Mouse (Mus musculus): ENCODE data around the gene Gpc6. TPM values are rescaled to one million over a fixed set of nuclear protein-coding genes. Genes with fewer than 3 reads are reported as not detected.

Gene Gpc6
- polyA plus RNA-seq, 1 experiment from 2014 or later = 28.6 TPM

DNA sequence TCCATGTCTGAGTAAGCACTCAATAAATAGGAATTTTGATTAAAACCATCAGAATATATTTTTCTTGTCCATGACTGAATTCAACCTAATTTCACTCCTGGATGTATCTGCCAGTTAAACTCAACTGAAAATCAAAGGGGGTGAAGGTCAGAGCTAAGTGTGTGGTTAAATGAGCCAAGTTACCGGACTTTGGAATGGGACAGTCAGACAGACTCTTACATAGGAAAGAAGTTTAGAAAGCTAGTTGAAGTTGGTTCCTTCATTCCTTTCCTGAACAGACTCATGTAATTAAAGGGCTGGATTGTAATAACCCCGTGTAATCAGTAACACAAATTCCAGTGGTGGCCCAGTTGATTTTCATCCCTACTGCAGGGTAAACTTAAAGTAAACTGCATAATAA lies 595.6 kb downstream of the Gpc6 start:
- Histone ChIP-seq H3K9ac (no peak overlapping the region), H3K4me2 (no peak overlapping the region), H3K36me3 (no peaks in the 10 kb centered on the region), H3K9me3 (no peaks in the 10 kb centered on the region), H3K27ac (no peak overlapping the region), H3K27me3 (no peaks in the 10 kb centered on the region), H3K4me1 (no peaks in the 10 kb centered on the region), H3K4me3 (no peak overlapping the region)
- WGBS = 81% methylated on average over 2 of the region's 2 CpGs
- ATAC-seq (ENCODE audit: borderline replicate concordance, extremely low read depth, low FRiP score, low TSS enrichment) = no peak

DNA sequence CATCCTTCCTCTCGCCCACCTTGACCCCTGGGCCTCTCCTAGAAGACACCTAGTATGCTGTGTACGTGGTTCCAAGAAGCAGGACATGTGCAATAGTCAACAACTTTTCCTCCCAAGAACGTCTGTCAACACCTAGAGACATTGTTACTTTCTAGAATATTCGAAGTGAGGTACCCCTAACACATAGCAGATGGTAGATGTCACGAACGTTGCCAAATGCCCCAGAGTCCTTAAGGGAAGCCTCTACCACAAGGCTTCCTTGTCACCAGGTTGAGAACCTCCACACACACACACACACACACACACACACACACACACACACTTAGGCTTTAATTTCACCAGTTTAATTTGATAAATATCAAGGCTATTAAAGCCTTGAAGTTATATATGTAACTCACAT lies 600.0 kb downstream of the Gpc6 start:
- Histone ChIP-seq H3K27me3 (no peaks in the 10 kb centered on the region), H3K9me3 (no peaks in the 10 kb centered on the region), H3K9ac (no peak overlapping the region), H3K27ac (no peak overlapping the region), H3K4me3 (no peak overlapping the region), H3K36me3 (no peaks in the 10 kb centered on the region), H3K4me2 (no peak overlapping the region), H3K4me1 (no peaks in the 10 kb centered on the region)
- ATAC-seq (ENCODE audit: borderline replicate concordance, extremely low read depth, low FRiP score, low TSS enrichment) = no peak
- WGBS = 56% methylated on average over 6 of the region's 6 CpGs

DNA sequence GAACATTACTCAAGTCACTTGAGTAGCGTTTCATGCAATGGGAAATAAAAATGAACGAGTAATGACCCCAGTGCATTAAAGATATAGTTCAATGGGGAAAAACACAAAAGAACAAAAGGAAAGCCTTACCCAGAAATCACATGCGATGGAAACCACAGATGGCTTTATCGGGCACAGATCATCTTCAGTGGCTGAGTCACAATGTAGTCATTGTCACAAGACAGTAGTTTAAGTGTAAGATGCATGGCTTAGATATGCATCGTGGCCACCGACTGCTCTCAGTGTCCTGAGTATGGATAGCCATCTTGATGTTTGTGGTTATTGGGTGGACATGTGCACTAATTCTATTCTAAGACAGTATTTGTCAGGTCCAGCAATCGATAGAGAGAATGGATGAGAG lies 601.9 kb downstream of the Gpc6 start:
- no peaks in the 10 kb centered on the region for H3K36me3 ChIP-seq
- no peak overlapping the region for H3K9ac ChIP-seq
- H3K27me3 ChIP-seq = no peaks in the 10 kb centered on the region
- H3K4me2 ChIP-seq = no peak overlapping the region
- H3K27ac ChIP-seq = no peak overlapping the region
- no peak overlapping the region for H3K4me3 ChIP-seq
- WGBS = 92% methylated on average over 7 of the region's 7 CpGs
- ATAC-seq (ENCODE audit: borderline replicate concordance, extremely low read depth, low FRiP score, low TSS enrichment) = no peak
- H3K9me3 ChIP-seq = no peaks in the 10 kb centered on the region
- H3K4me1 ChIP-seq = no peaks in the 10 kb centered on the region

DNA sequence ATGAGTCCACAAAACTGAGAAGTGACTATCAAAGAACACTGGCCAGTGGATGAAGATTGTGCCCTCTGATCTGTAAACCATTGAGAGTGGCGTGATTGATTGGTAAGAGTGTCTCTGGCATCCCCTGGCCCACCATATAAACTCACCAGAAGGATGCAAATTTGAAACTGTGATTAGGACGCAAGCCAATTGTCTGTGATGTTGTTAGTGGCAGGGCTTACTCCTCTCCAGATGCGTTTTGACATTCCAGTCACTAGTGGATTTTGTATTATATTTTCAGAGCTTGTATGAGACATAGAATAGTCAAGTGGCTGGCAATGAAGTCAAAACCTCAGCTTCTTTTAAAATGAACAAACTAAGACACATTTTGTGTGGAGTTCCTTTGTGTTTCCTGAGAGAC lies 604.3 kb downstream of the Gpc6 start:
- H3K9ac ChIP-seq = no peak overlapping the region
- H3K27ac ChIP-seq = no peak overlapping the region
- no peak overlapping the region for H3K4me2 ChIP-seq
- 67% methylated on average over 3 of the region's 3 CpGs for WGBS
- no peaks in the 10 kb centered on the region for H3K27me3 ChIP-seq
- H3K36me3 ChIP-seq = no peaks in the 10 kb centered on the region
- no peak overlapping the region for H3K4me3 ChIP-seq
- no peaks in the 10 kb centered on the region for H3K4me1 ChIP-seq
- no peaks in the 10 kb centered on the region for H3K9me3 ChIP-seq
- no peak for ATAC-seq (ENCODE audit: borderline replicate concordance, extremely low read depth, low FRiP score, low TSS enrichment)

DNA sequence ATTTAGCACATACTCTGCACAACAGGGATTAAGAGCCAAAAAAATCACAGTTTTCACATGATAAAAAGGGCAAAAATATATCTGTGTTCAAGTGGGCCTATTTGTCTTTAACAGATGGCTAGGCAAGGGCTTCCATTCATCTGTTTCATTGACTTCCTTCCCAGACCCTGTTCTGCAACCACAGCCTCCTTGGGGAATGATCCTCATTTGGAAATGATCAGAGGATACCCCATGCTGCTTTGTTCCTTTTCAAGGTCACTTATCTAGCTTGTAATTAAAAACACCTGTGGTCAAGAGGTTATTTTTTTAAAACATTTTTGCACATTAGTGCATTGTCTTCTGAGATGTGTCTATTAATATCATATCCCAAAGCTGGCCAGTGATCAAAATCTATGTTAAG lies 627.7 kb downstream of the Gpc6 start:
- H3K27me3 ChIP-seq = no peaks in the 10 kb centered on the region
- no peaks in the 10 kb centered on the region for H3K36me3 ChIP-seq
- H3K9ac ChIP-seq = no peak overlapping the region
- H3K4me2 ChIP-seq = no peak overlapping the region
- H3K4me3 ChIP-seq = no peak overlapping the region
- no peak for ATAC-seq (ENCODE audit: borderline replicate concordance, extremely low read depth, low FRiP score, low TSS enrichment)
- no peaks in the 10 kb centered on the region for H3K9me3 ChIP-seq
- no peak overlapping the region for H3K27ac ChIP-seq
- H3K4me1 ChIP-seq = no peaks in the 10 kb centered on the region

DNA sequence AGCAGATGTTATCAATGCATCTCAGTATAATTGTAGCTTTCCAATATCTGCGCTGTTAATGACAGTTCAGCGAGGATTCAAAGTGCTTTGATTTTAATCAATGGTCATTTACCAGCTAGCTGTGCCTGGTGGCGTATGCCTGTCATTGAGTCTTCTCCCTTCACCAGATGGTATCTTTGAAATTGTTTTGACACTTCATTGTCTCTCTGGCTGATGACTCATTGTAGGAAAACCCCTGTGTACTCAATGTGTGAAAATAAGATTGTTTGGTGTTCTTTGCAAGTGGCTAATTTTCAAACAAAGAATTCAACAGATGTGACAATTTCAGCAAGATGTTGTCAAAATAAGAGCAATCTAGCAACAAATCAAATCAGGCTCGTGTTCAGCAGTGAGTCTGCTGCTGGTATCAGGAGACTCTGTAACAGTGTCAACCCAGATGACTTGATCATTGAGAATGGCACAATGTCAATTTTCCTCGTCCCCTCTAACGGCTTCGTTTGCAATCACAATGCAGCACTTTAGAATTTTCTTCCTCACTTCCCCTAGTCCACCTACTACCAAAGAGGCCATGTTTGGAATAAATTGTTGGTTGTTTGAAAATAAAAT lies 631.7 kb downstream of the Gpc6 start:
- Histone ChIP-seq H3K27ac (no peak overlapping the region), H3K4me1 (no peaks in the 10 kb centered on the region), H3K36me3 (no peaks in the 10 kb centered on the region), H3K4me3 (no peak overlapping the region), H3K9ac (no peak overlapping the region), H3K9me3 (no peaks in the 10 kb centered on the region), H3K4me2 (no peak overlapping the region), H3K27me3 (no peaks in the 10 kb centered on the region)
- WGBS = 68% methylated on average over 7 of the region's 7 CpGs
- no peak for ATAC-seq (ENCODE audit: borderline replicate concordance, extremely low read depth, low FRiP score, low TSS enrichment)

DNA sequence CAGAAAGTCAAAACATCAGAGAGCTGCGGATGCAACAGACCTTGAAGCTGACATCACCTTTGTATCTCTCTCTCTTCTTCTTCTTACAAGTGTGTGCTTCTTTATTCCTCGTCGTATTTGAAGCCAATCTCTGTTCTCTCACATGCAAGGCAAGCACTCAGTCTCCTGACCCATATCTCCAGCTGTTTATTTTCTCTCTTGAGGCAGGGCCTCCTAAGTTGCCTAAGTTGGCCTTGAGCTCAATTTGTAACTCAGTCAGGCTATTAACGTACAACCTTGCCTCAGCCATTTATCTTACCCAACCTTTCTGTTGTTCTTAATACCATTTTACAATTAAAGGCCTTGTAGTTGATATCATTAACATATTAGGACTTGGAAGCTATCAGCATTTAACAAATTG lies 637.0 kb downstream of the Gpc6 start:
- Histone ChIP-seq H3K4me3 (no peak overlapping the region), H3K9me3 (no peaks in the 10 kb centered on the region), H3K27me3 (no peaks in the 10 kb centered on the region), H3K27ac (no peak overlapping the region), H3K36me3 (no peaks in the 10 kb centered on the region), H3K4me1 (no peaks in the 10 kb centered on the region), H3K4me2 (no peak overlapping the region), H3K9ac (no peak overlapping the region)
- ATAC-seq (ENCODE audit: borderline replicate concordance, extremely low read depth, low FRiP score, low TSS enrichment) = no peak
- 66% methylated on average over 4 of the region's 4 CpGs for WGBS

DNA sequence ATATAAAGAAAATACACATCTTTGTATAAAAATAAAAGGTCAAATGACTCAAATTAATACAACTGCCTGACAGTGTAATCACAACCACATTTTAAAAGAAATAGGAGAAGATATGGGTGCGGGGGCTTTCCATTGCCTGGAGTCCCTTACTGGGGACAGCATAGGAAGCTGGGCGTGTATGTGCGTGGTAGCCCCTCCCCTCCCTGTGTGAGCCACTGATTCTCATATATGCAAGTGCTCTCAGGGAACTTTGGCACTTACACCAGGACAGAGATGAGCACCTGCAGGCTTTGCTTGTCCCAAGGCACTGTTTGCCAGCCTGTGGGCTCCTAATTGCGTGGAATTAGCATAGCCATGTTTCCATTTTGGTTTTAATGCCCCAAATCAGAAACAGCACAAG lies 644.2 kb downstream of the Gpc6 start:
- no peaks in the 10 kb centered on the region for H3K4me1 ChIP-seq
- H3K4me3 ChIP-seq = no peak overlapping the region
- no peaks in the 10 kb centered on the region for H3K27me3 ChIP-seq
- H3K9ac ChIP-seq = no peak overlapping the region
- H3K4me2 ChIP-seq = no peak overlapping the region
- 86% methylated on average over 4 of the region's 4 CpGs for WGBS
- ATAC-seq (ENCODE audit: borderline replicate concordance, extremely low read depth, low FRiP score, low TSS enrichment) = no peak
- H3K9me3 ChIP-seq = no peaks in the 10 kb centered on the region
- no peak overlapping the region for H3K27ac ChIP-seq
- no peaks in the 10 kb centered on the region for H3K36me3 ChIP-seq

DNA sequence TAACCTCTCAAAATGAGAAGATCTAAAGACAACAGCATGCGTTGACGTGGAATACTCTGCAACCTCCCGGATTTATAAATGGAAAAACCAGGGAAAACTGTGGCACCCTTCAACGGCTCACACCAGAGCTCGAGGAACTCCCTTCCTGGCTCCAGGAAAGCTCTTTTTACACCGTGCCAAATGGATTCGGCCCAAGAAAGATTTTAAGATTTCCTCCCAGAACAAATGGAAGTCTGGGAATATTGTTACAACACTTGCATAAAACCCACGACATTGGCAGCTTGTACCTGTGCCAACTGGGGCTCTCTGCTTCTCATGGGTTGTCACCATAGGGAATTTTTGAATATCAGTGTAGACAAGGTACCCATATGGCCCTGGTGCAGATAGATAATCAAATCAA lies 647.1 kb downstream of the Gpc6 start:
- H3K4me1 ChIP-seq = no peaks in the 10 kb centered on the region
- H3K4me2 ChIP-seq = no peak overlapping the region
- H3K27ac ChIP-seq = no peak overlapping the region
- H3K4me3 ChIP-seq = no peak overlapping the region
- WGBS = 56% methylated on average over 8 of the region's 8 CpGs
- H3K27me3 ChIP-seq = no peaks in the 10 kb centered on the region
- no peak for ATAC-seq (ENCODE audit: borderline replicate concordance, extremely low read depth, low FRiP score, low TSS enrichment)
- no peaks in the 10 kb centered on the region for H3K9me3 ChIP-seq
- H3K9ac ChIP-seq = no peak overlapping the region
- H3K36me3 ChIP-seq = no peaks in the 10 kb centered on the region

DNA sequence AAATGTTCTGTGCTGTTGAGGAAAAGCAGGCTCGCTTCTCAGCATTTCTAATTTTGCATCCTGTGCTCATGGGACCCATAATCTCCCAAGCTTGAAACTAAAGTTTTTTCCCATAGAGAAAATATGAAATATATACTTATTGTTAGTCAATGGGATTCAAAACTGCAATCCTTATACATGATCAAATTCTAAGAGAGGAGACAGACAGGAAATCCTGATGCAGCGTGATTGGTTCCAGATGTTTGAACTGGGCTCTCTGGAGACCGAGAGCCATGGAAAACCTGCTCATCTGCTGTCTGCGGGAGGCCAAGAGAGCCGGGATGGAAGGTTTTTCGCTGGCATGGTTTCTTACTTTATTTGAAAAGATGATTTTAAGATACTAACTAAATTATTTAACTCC lies 649.1 kb downstream of the Gpc6 start:
- Histone ChIP-seq H3K27me3 (no peaks in the 10 kb centered on the region), H3K9ac (no peak overlapping the region), H3K27ac (no peak overlapping the region), H3K4me1 (no peaks in the 10 kb centered on the region), H3K4me3 (no peak overlapping the region), H3K4me2 (no peak overlapping the region), H3K36me3 (no peaks in the 10 kb centered on the region), H3K9me3 (no peaks in the 10 kb centered on the region)
- ATAC-seq (ENCODE audit: borderline replicate concordance, extremely low read depth, low FRiP score, low TSS enrichment) = no peak
- 88% methylated on average over 6 of the region's 6 CpGs for WGBS

DNA sequence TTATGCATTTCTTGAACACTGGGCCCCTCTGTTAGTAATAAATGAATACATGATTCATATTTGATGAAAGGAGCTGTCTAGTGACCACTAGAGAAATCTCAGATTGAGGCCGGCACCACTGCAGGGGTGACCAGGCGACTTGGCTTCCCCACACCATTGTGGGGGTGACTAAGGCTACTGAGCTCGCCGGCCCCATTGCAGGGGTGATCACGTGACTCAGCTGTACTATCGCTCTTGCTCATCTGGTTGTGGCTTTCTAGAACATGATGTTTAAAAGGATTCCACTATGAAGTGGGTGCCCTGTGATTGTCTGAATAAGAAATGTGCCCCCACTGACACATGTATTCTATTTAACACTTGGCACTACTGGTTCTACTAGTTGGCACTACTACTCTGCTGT lies 656.6 kb downstream of the Gpc6 start:
- Histone ChIP-seq H3K9ac (no peak overlapping the region), H3K27ac (no peak overlapping the region), H3K4me1 (no peaks in the 10 kb centered on the region), H3K27me3 (no peaks in the 10 kb centered on the region), H3K9me3 (no peaks in the 10 kb centered on the region), H3K36me3 (no peaks in the 10 kb centered on the region), H3K4me2 (no peak overlapping the region), H3K4me3 (no peak overlapping the region)
- WGBS = 92% methylated on average over 6 of the region's 6 CpGs
- ATAC-seq (ENCODE audit: borderline replicate concordance, extremely low read depth, low FRiP score, low TSS enrichment) = no peak

DNA sequence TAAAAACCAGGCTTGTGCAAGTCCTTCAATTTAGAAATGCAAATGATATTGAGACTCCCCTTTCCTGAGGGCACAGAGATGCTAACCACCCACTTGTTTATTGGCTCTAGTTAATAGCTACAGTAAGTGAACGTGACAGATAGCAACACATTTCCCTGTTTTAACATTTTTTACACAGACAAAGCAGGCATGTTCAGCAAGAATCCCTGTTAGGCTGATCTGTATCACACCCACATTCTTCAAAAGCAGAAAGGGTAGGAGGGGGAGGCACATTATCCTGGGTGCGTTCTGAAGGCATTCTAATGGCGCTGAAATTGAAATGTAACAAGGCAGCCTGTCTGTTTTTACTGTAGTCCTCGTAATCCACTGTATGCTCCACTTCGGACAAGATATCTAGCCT lies 674.6 kb downstream of the Gpc6 start:
- WGBS = 64% methylated on average over 5 of the region's 5 CpGs
- no peaks in the 10 kb centered on the region for H3K9me3 ChIP-seq

DNA sequence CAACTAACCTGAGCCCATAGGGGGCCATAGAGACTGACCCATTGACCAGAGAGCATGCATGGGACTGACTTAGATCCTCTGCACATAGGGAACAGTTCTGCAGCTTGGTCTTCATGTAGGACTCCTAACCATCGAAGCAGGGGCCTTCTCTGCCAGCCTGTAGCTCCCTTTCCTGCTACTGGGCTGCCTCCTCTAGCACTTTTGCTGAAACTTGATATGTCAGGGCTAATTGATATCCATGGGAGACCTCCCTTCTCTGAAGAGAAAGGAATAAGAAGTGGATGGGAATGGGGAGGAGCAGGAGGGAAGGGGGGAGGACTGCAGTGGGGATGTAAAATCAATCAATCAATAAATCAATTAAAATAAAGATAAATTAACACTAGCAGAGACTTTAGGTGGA lies 678.7 kb downstream of the Gpc6 start:
- Histone ChIP-seq H3K4me2 (no peak overlapping the region), H3K4me3 (no peak overlapping the region), H3K36me3 (no peaks in the 10 kb centered on the region), H3K9me3 (no peaks in the 10 kb centered on the region), H3K9ac (no peak overlapping the region), H3K27ac (no peak overlapping the region), H3K4me1 (no peaks in the 10 kb centered on the region), H3K27me3 (no peaks in the 10 kb centered on the region)
- ATAC-seq (ENCODE audit: borderline replicate concordance, extremely low read depth, low FRiP score, low TSS enrichment) = no peak
- WGBS = 52% methylated on average over 1 of the region's 1 CpGs

More for the DNA sequence above, 674.6 kb downstream of the Gpc6 start:
- no peak overlapping the region for H3K4me2 ChIP-seq
- H3K36me3 ChIP-seq = no peaks in the 10 kb centered on the region
- H3K4me1 ChIP-seq = no peaks in the 10 kb centered on the region
- H3K27ac ChIP-seq = no peak overlapping the region
- ATAC-seq (ENCODE audit: borderline replicate concordance, extremely low read depth, low FRiP score, low TSS enrichment) = no peak
- no peak overlapping the region for H3K4me3 ChIP-seq
- no peaks in the 10 kb centered on the region for H3K27me3 ChIP-seq
- no peak overlapping the region for H3K9ac ChIP-seq

Measured in lung, embryonic 15.5 days (tissue).